8 mouse cellular contexts compared by ENCODE assay signal in genomic region chr14:106364767-106365623, GRCm38 (mm10).
DNase-seq lines count a peak whose midpoint lies in the region; ATAC-seq lines count a peak whose summit lies in the region.

No protein-coding gene starts in this region.

- H3K9me3 ChIP-seq in heart, embryonic 12.5 days (replicated peaks) = no peaks in the 10 kb centered on the region
- no peaks in the 10 kb centered on the region for H3K9me3 ChIP-seq in hindbrain, embryonic 16.5 days (ENCODE audit: control insufficient read depth, low read length)

- no peak for ATAC-seq in heart, embryonic 12.5 days (ENCODE audit: insufficient number of reproducible peaks, low FRiP score)
- no peak for ATAC-seq in hindbrain, embryonic 16.5 days

- H3K4me2 ChIP-seq in heart, embryonic 12.5 days = no peak overlapping the region
- no peak overlapping the region for H3K4me2 ChIP-seq in hindbrain, embryonic 16.5 days (ENCODE audit: low read length)

- no peak overlapping the region for H3K27ac ChIP-seq in heart, embryonic 12.5 days (ENCODE audit: poor library complexity, severe bottlenecking)
- peak overlapping the region; percentile 54; the same call in 1 of the 2 replicates for H3K27ac ChIP-seq in brown adipose tissue, adult 24 weeks (replicated peaks; ENCODE audit: low read depth, low read length)
- H3K27ac ChIP-seq in hindbrain, embryonic 16.5 days (ENCODE audit: low read depth, low read length) = no peak overlapping the region

- 59% methylated on average over 8 of the region's 8 CpGs for WGBS in heart, embryonic 12.5 days
- WGBS in hindbrain, embryonic 16.5 days = 75% methylated on average over 8 of the region's 8 CpGs

- H3K4me3 ChIP-seq in heart, embryonic 12.5 days = no peak overlapping the region
- no peak overlapping the region for H3K4me3 ChIP-seq in brown adipose tissue, adult 24 weeks (ENCODE audit: insufficient read depth, low read depth, low read length)
- H3K4me3 ChIP-seq in hindbrain, embryonic 16.5 days (ENCODE audit: low read length) = no peak overlapping the region

- peak; percentile 97 for DNase-seq in heart, adult 11 months
- DNase-seq in gastrocnemius, adult 8-10 months (ENCODE audit: low spot score in 2 of 2) = peak; percentile 48 to 49
- DNase-seq in kidney, postnatal 14 days = peak; percentile 14
- no peak for DNase-seq in cerebellum, adult 9-11 months
- DNase-seq in left cerebral cortex, adult 18-20 months (ENCODE audit: low spot score in 2 of 2) = no peak

- no peaks in the 10 kb centered on the region for H3K36me3 ChIP-seq in heart, embryonic 12.5 days
- no peaks in the 10 kb centered on the region for H3K36me3 ChIP-seq in hindbrain, embryonic 16.5 days (ENCODE audit: control insufficient read depth, insufficient read depth, low read length)

- no peak overlapping the region for H3K9ac ChIP-seq in heart, embryonic 12.5 days
- no peak overlapping the region for H3K9ac ChIP-seq in hindbrain, embryonic 16.5 days (ENCODE audit: low read depth, low read length)

- H3K27me3 ChIP-seq in heart, embryonic 12.5 days (replicated peaks) = no peaks in the 10 kb centered on the region
- no peaks in the 10 kb centered on the region for H3K27me3 ChIP-seq in hindbrain, embryonic 16.5 days (replicated peaks; ENCODE audit: control insufficient read depth, insufficient read depth, low read length)

- no peaks in the 10 kb centered on the region for H3K4me1 ChIP-seq in heart, embryonic 12.5 days (replicated peaks)
- H3K4me1 ChIP-seq in brown adipose tissue, adult 24 weeks (ENCODE audit: control insufficient read depth, insufficient read depth, insufficient read length, low read length) = no peaks in the 10 kb centered on the region
- H3K4me1 ChIP-seq in hindbrain, embryonic 16.5 days (ENCODE audit: control insufficient read depth, insufficient read depth, low read depth, low read length) = no peaks in the 10 kb centered on the region

Comparison
In these comparisons a context has a peak if more than half of its experiments do, and no peak if none do; other contexts are left out.
1. DNase-seq: peak in heart, adult 11 months (single experiment), gastrocnemius, adult 8-10 months (2 of 2) and kidney, postnatal 14 days (single experiment); none in cerebellum, adult 9-11 months (single experiment) and left cerebral cortex, adult 18-20 months (0 of 2).